Mouse (Mus musculus) erythroblast, embryonic 14.5 days (primary cell): ENCODE data around the gene Fahd2a. TPM values are rescaled to one million over a fixed set of nuclear protein-coding genes. Genes with fewer than 3 reads are reported as not detected.

ENCODE experiments used
- H3K27me3 ChIP-seq: 2 replicates; pipeline ENCODE4 v1.6.1; 2012; ENCODE audit warnings: inconsistent platforms; ENCODE audit not compliant: control insufficient read depth
- H3K36me3 ChIP-seq: 2 replicates; pipeline ENCODE4 v1.6.1; 2012; ENCODE audit warnings: mild to moderate bottlenecking, inconsistent platforms; ENCODE audit not compliant: control insufficient read depth
- H3K4me1 ChIP-seq: 2 replicates; pipeline ENCODE4 v1.6.1; 2012; ENCODE audit warnings: inconsistent platforms; ENCODE audit not compliant: control insufficient read depth
- H3K4me3 ChIP-seq: replicated peaks from 2 replicates; pipeline ENCODE3; 2012; ENCODE audit warnings: moderate library complexity, mild to moderate bottlenecking, inconsistent platforms
- H3K9me3 ChIP-seq: 2 replicates; pipeline ENCODE4 v1.6.1; 2012; ENCODE audit warnings: low read length, inconsistent platforms, mixed read lengths; ENCODE audit not compliant: control insufficient read depth
- GATA1 ChIP-seq: IDR thresholded peaks from 2 replicates; pipeline ENCODE4 v1.6.1; 2012; ENCODE audit warnings: low read length, inconsistent platforms, mixed read lengths
- TAL1 ChIP-seq: IDR thresholded peaks from 3 replicates; pipeline ENCODE4 v1.6.1; 2012; ENCODE audit warnings: low read length, inconsistent platforms, mixed read lengths
- polyA plus RNA-seq: library from polyadenylated mRNA; stranded (reverse); fragments of >175 nt; gene quantifications from 2 replicates; pipeline ENCODE4 v1.2.3, GENCODE M21; 2012

Fahd2a gene
- polyA plus RNA-seq, 1 experiment: 4.5 TPM

- Histone ChIP-seq H3K27me3 (peaks cover 13% of the 10 kb centered on the region), H3K9me3 (no peaks in the 10 kb centered on the region), H3K4me3 (no peak overlapping the region), H3K4me1 (peaks cover 5% of the 10 kb centered on the region; the same call in 1 of the 2 replicates), H3K36me3 (no peaks in the 10 kb centered on the region)
- TF ChIP-seq TAL1 (no peak), GATA1 (no peak)
Observed at GRCm38 (mm10) chr2:127411126-127411525, 33.2 kb downstream of the Fahd2a start.

- H3K27me3 ChIP-seq: peaks cover 10% of the 10 kb centered on the region
- H3K36me3 ChIP-seq: no peaks in the 10 kb centered on the region; the same call in 1 of the 2 replicates
- H3K9me3 ChIP-seq: no peaks in the 10 kb centered on the region
- no peak overlapping the region for H3K4me3 ChIP-seq
- no peak for TF ChIP-seq TAL1
- no peak for TF ChIP-seq GATA1
- peaks cover 5% of the 10 kb centered on the region for H3K4me1 ChIP-seq
Observed at GRCm38 (mm10) chr2:127398738-127399137, 45.6 kb downstream of the Fahd2a start.

- peaks cover 8% of the 10 kb centered on the region for H3K4me1 ChIP-seq
- no peaks in the 10 kb centered on the region; the same call in 1 of the 2 replicates for H3K27me3 ChIP-seq
- H3K4me3 ChIP-seq: no peak overlapping the region
- H3K9me3 ChIP-seq: no peaks in the 10 kb centered on the region
- TF ChIP-seq GATA1: no peak
- no peak for TF ChIP-seq TAL1
- no peaks in the 10 kb centered on the region; the same call in 1 of the 2 replicates for H3K36me3 ChIP-seq
Observed at GRCm38 (mm10) chr2:127394606-127395161, 49.7 kb downstream of the Fahd2a start.

- Histone ChIP-seq H3K4me3 (no peak overlapping the region), H3K27me3 (no peaks in the 10 kb centered on the region), H3K9me3 (no peaks in the 10 kb centered on the region), H3K36me3 (peaks cover 26% of the 10 kb centered on the region), H3K4me1 (peaks cover 11% of the 10 kb centered on the region)
- no peak for TF ChIP-seq GATA1
- TF ChIP-seq TAL1: no peak
Observed at GRCm38 (mm10) chr2:127391323-127391722, 53.0 kb downstream of the Fahd2a start.

- peaks cover 28% of the 10 kb centered on the region for H3K36me3 ChIP-seq
- no peak overlapping the region for H3K4me3 ChIP-seq
- H3K9me3 ChIP-seq: no peaks in the 10 kb centered on the region
- TF ChIP-seq TAL1: no peak
- TF ChIP-seq GATA1: no peak
- peaks cover 14% of the 10 kb centered on the region for H3K4me1 ChIP-seq
- no peaks in the 10 kb centered on the region for H3K27me3 ChIP-seq
Observed at GRCm38 (mm10) chr2:127390846-127391245, 53.5 kb downstream of the Fahd2a start.

GRCm38 (mm10) chr2:127390352-127390751, 54.0 kb downstream of the Fahd2a start:
- H3K9me3 ChIP-seq: no peaks in the 10 kb centered on the region
- H3K27me3 ChIP-seq: no peaks in the 10 kb centered on the region
- peaks cover 30% of the 10 kb centered on the region for H3K36me3 ChIP-seq
- no peak for TF ChIP-seq GATA1
- no peak for TF ChIP-seq TAL1
- peaks cover 18% of the 10 kb centered on the region for H3K4me1 ChIP-seq
- H3K4me3 ChIP-seq: no peak overlapping the region

- Histone ChIP-seq H3K27me3 (no peaks in the 10 kb centered on the region), H3K36me3 (peaks cover 39% of the 10 kb centered on the region), H3K4me3 (no peak overlapping the region), H3K9me3 (no peaks in the 10 kb centered on the region), H3K4me1 (peaks cover 14% of the 10 kb centered on the region)
- TF ChIP-seq GATA1 (no peak), TAL1 (no peak)
Observed at GRCm38 (mm10) chr2:127387521-127387920, 56.8 kb downstream of the Fahd2a start.

Other genes starting within 250 kb of the Fahd2a start
- gene 1810024B03Rik, start 236.3 kb downstream of the Fahd2a start, polyA plus RNA-seq: not detected in 2 replicates
- gene Snrnp200, start 236.2 kb downstream of the Fahd2a start, polyA plus RNA-seq: 0.90 and 0.97 TPM in 2 replicates
- 2.2 and 3.3 TPM in 2 replicates for gene Ciao1, start 196.7 kb downstream of the Fahd2a start, polyA plus RNA-seq
- gene Tmem127, start 196.7 kb downstream of the Fahd2a start, polyA plus RNA-seq: 1.6 and 1.9 TPM in 2 replicates
- gene Stard7, start 174.3 kb downstream of the Fahd2a start, polyA plus RNA-seq: 1.1 and 1.5 TPM in 2 replicates
- gene Dusp2, start 108.4 kb downstream of the Fahd2a start, polyA plus RNA-seq: 0.05 and 0.08 TPM in 2 replicates
- gene Astl, start 105.9 kb downstream of the Fahd2a start, polyA plus RNA-seq: not detected in 2 replicates
- gene Adra2b, start 81.4 kb downstream of the Fahd2a start, polyA plus RNA-seq: 1.9 and 2.4 TPM in 2 replicates
- 0.27 and 0.45 TPM in 2 replicates for gene Gpat2, start 19.4 kb downstream of the Fahd2a start, polyA plus RNA-seq
- gene Kcnip3, start 77.5 kb upstream of the Fahd2a start, polyA plus RNA-seq: 0.05 TPM in 1 of 2 replicates, not detected in the other
- gene Prom2, start 96.9 kb upstream of the Fahd2a start, polyA plus RNA-seq: not detected in 2 replicates
- gene Zfp661, start 142.5 kb upstream of the Fahd2a start, polyA plus RNA-seq: not detected in 2 replicates
- gene Mrps5, start 142.7 kb upstream of the Fahd2a start, polyA plus RNA-seq: 11.3 and 14.5 TPM in 2 replicates
- gene Mal, start 212.1 kb upstream of the Fahd2a start, polyA plus RNA-seq: not detected in 2 replicates